Mouse (Mus musculus) limb, embryonic 10.5 days (tissue): Measurements from ENCODE around the gene Haus7. TPM values are rescaled to one million over a fixed set of nuclear protein-coding genes. Genes with fewer than 3 reads are reported as not detected.

Experiments
- DNase-seq: peaks from one replicate; pipeline ENCODE4 v3.0.0-alpha.2; 2017; ENCODE audit warnings: low spot score
- H3K27ac ChIP-seq: fragments of 300-500 bp; sonication (generic); 2 replicates; pipeline ENCODE4 v1.5.1; 2016; ENCODE audit warnings: mild to moderate bottlenecking
- H3K27me3 ChIP-seq: fragments of 300-500 bp; sonication (generic); 2 replicates; pipeline ENCODE4 v1.6.1; 2016; ENCODE audit warnings: low read depth, mild to moderate bottlenecking; ENCODE audit not compliant: poor library complexity, severe bottlenecking
- H3K36me3 ChIP-seq: fragments of 300-500 bp; sonication (generic); 2 replicates; pipeline ENCODE4 v1.6.1; 2016; ENCODE audit warnings: mild to moderate bottlenecking, moderate library complexity
- H3K4me1 ChIP-seq: fragments of 300-500 bp; sonication (generic); 2 replicates; pipeline ENCODE4 v1.6.1; 2016
- H3K4me3 ChIP-seq: fragments of 300-500 bp; sonication (generic); 2 replicates; pipeline ENCODE4 v1.5.1; 2016; ENCODE audit warnings: mild to moderate bottlenecking, moderate library complexity
- H3K9me3 ChIP-seq: fragments of 300-500 bp; sonication (generic); replicated peaks from 2 replicates; pipeline ENCODE4 v1.6.1; 2016; ENCODE audit warnings: mild to moderate bottlenecking
- WGBS: fragments of 180-500 bp; shearing (Covaris S2); methylation state at CpG from one replicate; pipeline ENCODE4 v1.1.7; 2016; 5-methylcytosine and 5-hydroxymethylcytosine counted together
- polyA plus RNA-seq: library from polyadenylated mRNA; unstranded; fragments of >200 nt; fragmentation: Nextera tagmentation; extraction: Ambion mirVana; gene quantifications from 2 replicates; pipeline ENCODE4 v1.2.1, GENCODE M21; 2016

The Haus7 gene
- polyA plus RNA-seq, 1 experiment from 2014 or later, result 98.4 TPM

DNA sequence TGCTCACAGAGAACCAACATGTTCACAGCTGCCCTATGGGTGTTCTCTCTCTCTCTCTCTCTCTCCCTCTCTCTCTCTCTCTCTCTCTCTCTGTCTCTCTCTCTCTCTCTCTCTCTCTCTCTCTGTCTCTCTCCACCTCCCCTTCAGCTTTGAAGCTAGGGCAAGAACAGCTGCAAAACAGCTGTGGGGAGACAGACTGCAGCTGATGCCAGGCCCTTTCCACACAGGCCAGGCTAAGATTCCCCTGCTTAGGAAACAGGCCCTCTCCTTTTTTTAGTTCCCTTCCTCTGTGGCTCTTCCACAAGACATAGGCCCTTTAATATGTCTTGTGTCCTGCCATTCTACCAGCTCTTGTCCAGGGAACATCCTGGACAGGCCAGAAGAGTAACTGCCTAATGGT lies 20.8 kb upstream of the Haus7 start:
- Histone ChIP-seq H3K4me1 (peaks cover 39% of the 10 kb centered on the region), H3K4me3 (no peak overlapping the region), H3K27ac (peak overlapping the region; percentile 50), H3K9me3 (no peaks in the 10 kb centered on the region), H3K36me3 (no peaks in the 10 kb centered on the region), H3K27me3 (peaks cover 98% of the 10 kb centered on the region)
- DNase-seq, result no peak

- Histone ChIP-seq H3K4me3 (no peak overlapping the region), H3K27me3 (peaks cover 98% of the 10 kb centered on the region)
Observed at GRCm38 (mm10) chrX:73477500-73477899, 18.7 kb upstream of the Haus7 start.

GRCm38 (mm10) chrX:73476621-73477020 lies 17.8 kb upstream of the Haus7 start:
- Histone ChIP-seq H3K27ac (no peak overlapping the region), H3K4me3 (no peak overlapping the region), H3K9me3 (no peaks in the 10 kb centered on the region), H3K4me1 (peaks cover 32% of the 10 kb centered on the region), H3K36me3 (no peaks in the 10 kb centered on the region), H3K27me3 (peaks cover 98% of the 10 kb centered on the region)
- DNase-seq, result no peak
- WGBS, result 63% methylated on average over 2 of the region's 2 CpGs

More at GRCm38 (mm10) chrX:73477500-73477899, 18.7 kb upstream of the Haus7 start:
- 90% methylated on average over 2 of the region's 2 CpGs for WGBS
- H3K4me1 ChIP-seq, result peaks cover 32% of the 10 kb centered on the region
- no peak overlapping the region for H3K27ac ChIP-seq
- DNase-seq, result no peak
- no peaks in the 10 kb centered on the region for H3K36me3 ChIP-seq
- no peaks in the 10 kb centered on the region for H3K9me3 ChIP-seq

GRCm38 (mm10) chrX:73475658-73476256 lies 16.9 kb upstream of the Haus7 start:
- peaks cover 98% of the 10 kb centered on the region for H3K27me3 ChIP-seq
- peaks cover 32% of the 10 kb centered on the region for H3K4me1 ChIP-seq
- no peak overlapping the region for H3K4me3 ChIP-seq
- no peaks in the 10 kb centered on the region for H3K36me3 ChIP-seq
- no peaks in the 10 kb centered on the region for H3K9me3 ChIP-seq
- DNase-seq, result no peak
- 95% methylated on average over 1 of the region's 1 CpGs for WGBS
- H3K27ac ChIP-seq, result no peak overlapping the region

DNA sequence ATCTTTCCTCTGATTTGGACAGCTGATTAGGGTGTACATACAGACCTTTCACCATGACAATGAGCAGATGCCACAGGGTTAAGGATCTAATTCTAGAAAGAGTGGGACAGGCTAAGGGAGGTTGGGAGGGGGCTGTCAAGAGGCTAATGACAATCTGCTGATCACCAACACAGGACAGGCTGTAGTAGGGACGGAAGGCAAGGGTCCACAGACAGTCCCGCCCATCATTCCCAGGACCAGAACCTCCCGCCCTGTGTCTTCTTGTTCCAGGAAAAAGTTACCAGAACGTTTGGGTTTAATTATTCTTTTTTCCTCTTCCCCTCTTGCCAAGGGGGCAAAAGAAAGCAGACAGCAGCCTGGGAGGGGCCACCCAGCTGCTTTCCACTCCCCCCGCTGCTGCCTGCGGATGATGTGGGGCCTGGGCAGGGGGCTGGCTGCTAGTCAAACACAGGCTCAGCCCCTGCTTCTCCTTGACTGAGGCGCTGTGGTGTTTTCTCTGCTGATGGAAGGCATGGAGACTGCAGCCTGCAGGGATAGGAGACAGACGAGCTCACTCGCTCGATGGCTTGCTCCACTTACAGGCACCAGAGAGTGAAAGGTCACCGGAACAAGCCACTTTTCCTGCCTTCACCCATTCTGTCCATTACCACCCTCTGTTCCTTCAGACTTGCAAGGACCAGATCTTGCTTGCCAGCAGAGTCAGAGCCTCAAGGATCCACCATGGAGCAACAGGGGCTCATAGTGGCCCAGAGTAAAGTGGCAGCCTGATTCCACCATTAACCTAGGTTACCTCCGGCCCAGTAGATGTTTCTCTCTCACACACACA lies 15.7 kb upstream of the Haus7 start:
- Histone ChIP-seq H3K9me3 (no peaks in the 10 kb centered on the region), H3K4me1 (peaks cover 21% of the 10 kb centered on the region), H3K4me3 (no peak overlapping the region), H3K27ac (peak overlapping the region; percentile 81), H3K27me3 (peaks cover 98% of the 10 kb centered on the region), H3K36me3 (no peaks in the 10 kb centered on the region)
- 55% methylated on average over 12 of the region's 12 CpGs for WGBS
- DNase-seq, result peak; percentile 35

GRCm38 (mm10) chrX:73471764-73472163 lies 12.9 kb upstream of the Haus7 start:
- H3K27me3 ChIP-seq, result peaks cover 99% of the 10 kb centered on the region
- no peaks in the 10 kb centered on the region for H3K9me3 ChIP-seq
- no peak overlapping the region for H3K27ac ChIP-seq
- DNase-seq, result no peak
- WGBS, result 95% methylated on average over 3 of the region's 3 CpGs
- H3K36me3 ChIP-seq, result no peaks in the 10 kb centered on the region
- peaks cover 40% of the 10 kb centered on the region for H3K4me1 ChIP-seq
- no peak overlapping the region for H3K4me3 ChIP-seq

- no peak for DNase-seq
- peak overlapping the region; percentile 87 for H3K27ac ChIP-seq
- 75% methylated on average over 1 of the region's 1 CpGs for WGBS
Observed at GRCm38 (mm10) chrX:73468752-73469151, 9.9 kb upstream of the Haus7 start.

GRCm38 (mm10) chrX:73468330-73468729 lies 9.5 kb upstream of the Haus7 start:
- Histone ChIP-seq H3K27me3 (peaks cover 93% of the 10 kb centered on the region), H3K27ac (peak overlapping the region; percentile 87), H3K9me3 (no peaks in the 10 kb centered on the region), H3K36me3 (no peaks in the 10 kb centered on the region), H3K4me1 (peaks cover 38% of the 10 kb centered on the region), H3K4me3 (no peak overlapping the region)
- WGBS, result 72% methylated on average over 3 of the region's 3 CpGs
- no peak for DNase-seq

More at GRCm38 (mm10) chrX:73468752-73469151, 9.9 kb upstream of the Haus7 start:
- no peaks in the 10 kb centered on the region for H3K9me3 ChIP-seq
- H3K4me3 ChIP-seq, result no peak overlapping the region
- H3K4me1 ChIP-seq, result peaks cover 38% of the 10 kb centered on the region
- H3K36me3 ChIP-seq, result no peaks in the 10 kb centered on the region
- peaks cover 97% of the 10 kb centered on the region for H3K27me3 ChIP-seq

DNA sequence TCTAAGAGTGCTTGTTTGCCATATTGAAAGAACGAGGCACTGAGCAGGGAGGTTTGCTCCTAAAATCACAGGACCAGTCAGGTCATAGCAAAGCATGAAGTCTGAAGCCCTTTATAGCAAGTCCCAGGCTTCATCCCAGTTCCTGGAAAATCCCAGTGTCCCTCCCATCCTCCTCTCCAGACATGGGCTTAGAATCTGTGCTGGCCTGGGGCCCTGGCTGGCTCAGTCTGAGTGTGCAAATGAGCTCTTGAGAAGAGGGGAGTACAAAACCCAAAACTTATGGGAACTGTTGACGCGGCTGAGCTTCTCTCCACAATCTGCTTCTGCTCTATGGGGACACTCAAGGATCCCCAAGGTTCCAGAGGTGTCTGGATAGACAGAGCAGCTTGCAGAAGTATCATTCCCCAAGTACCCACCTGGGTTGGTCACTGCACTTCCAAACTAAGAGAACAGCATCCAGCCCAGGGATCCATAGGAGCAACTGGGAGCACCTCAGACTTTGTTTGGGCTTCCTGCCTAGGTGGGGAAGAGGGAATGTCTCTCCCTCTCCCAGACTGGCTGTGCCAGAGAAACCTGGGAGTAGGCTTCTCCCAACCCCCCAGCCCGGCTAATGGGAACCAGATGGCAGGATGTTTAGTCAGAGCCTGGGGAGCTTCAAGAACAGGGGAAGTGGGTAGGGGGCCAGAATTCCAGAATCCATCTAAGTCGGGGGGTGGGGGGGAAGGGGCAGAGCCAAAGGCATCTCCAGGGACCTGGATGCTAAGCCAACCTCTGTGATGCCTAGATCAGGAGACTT lies 8.8 kb upstream of the Haus7 start:
- H3K9me3 ChIP-seq, result no peaks in the 10 kb centered on the region
- no peaks in the 10 kb centered on the region for H3K36me3 ChIP-seq
- H3K27ac ChIP-seq, result peak overlapping the region; percentile 87
- DNase-seq, result peak; percentile 75
- H3K27me3 ChIP-seq, result peaks cover 86% of the 10 kb centered on the region
- H3K4me3 ChIP-seq, result no peak overlapping the region
- WGBS, result 61% methylated on average over 5 of the region's 5 CpGs
- peaks cover 38% of the 10 kb centered on the region for H3K4me1 ChIP-seq

GRCm38 (mm10) chrX:73465483-73466186 lies 6.8 kb upstream of the Haus7 start:
- Histone ChIP-seq H3K4me1 (peaks cover 38% of the 10 kb centered on the region), H3K27me3 (peaks cover 66% of the 10 kb centered on the region), H3K36me3 (no peaks in the 10 kb centered on the region), H3K27ac (peak overlapping the region; percentile 87; the same call in 1 of the 2 replicates), H3K4me3 (no peak overlapping the region), H3K9me3 (no peaks in the 10 kb centered on the region)
- 80% methylated on average over 9 of the region's 9 CpGs for WGBS
- DNase-seq, result no peak

DNA sequence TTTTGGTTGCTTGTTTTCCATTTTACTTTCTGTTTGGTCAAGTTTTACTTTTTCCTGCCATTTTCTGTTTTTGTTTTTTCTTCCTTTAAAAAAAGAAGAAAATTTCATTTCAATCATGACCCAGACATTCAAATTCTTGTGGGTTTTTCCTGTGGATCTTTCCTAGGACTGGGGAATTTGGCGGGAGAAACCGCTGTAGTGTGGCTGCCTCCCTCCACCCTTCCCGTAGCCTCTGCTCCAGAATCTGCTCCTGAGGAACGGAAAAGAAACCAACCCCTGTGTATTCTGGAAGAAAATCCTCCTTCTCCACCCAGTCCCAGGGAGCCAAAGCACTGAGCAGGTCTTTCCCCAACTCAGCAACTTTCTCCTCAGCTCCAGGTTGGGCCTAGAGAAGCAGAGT lies 1.9 kb upstream of the Haus7 start:
- H3K4me1 ChIP-seq, result peaks cover 14% of the 10 kb centered on the region
- no peaks in the 10 kb centered on the region for H3K9me3 ChIP-seq
- WGBS, result 78% methylated on average over 4 of the region's 4 CpGs
- H3K4me3 ChIP-seq, result no peak overlapping the region
- DNase-seq, result no peak
- no peak overlapping the region for H3K27ac ChIP-seq
- H3K27me3 ChIP-seq, result peaks cover 51% of the 10 kb centered on the region
- H3K36me3 ChIP-seq, result no peaks in the 10 kb centered on the region

DNA sequence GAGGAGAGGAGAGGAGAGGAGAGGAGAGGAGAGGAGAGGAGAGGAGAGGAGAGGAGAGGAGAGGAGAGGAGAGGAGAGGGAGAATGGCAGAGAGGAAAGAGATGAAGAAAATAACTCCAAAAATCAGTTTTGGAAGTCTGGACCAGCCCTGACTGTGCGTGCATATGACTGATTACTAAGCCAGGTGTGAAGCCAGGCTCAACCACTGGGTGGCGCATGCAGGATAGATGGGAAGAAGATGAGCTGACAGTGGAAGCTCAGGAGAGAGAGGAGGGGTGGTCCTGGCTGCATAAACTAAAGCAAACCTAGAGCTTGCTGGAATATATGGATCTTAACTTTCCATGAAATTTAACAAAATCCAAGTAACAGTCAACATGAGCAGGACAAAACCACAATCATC lies 6.9 kb downstream of the Haus7 start:
- no peaks in the 10 kb centered on the region for H3K4me1 ChIP-seq
- peaks cover 74% of the 10 kb centered on the region for H3K27me3 ChIP-seq
- H3K9me3 ChIP-seq, result no peaks in the 10 kb centered on the region
- peak; percentile 51 for DNase-seq
- H3K27ac ChIP-seq, result no peak overlapping the region
- peaks cover 30% of the 10 kb centered on the region for H3K36me3 ChIP-seq
- WGBS, result 24% methylated on average over 2 of the region's 2 CpGs
- H3K4me3 ChIP-seq, result no peak overlapping the region
